Comparison of ENCODE assay signal across 14 mouse cellular contexts in genomic region chr15:50944976-50945375, GRCm38 (mm10).
A peak's percentile ranks its signal among the peaks of the same experiment; 100 is the strongest.
DNase-seq lines count a peak whose midpoint lies in the region.
"Had no signal": no experiment of that assay in that cellular context is flagged by ENCODE, and none has a peak within 500 bp of the region (broad histone marks: within the 10 kb centered on the region; RNA-seq: fewer than 3 reads in every experiment).

No protein-coding gene starts in this region.

- DNase-seq in adrenal gland, adult (ENCODE audit: inconsistent age in 2 of 2, low spot score in 1 of 2) = peak; percentile 37 to 43
- no peak for DNase-seq in adrenal gland, postnatal 4 days (ENCODE audit: low spot score in 2 of 2)
- peak; percentile 38 for DNase-seq in adrenal gland, postnatal 25 days
- no peak for DNase-seq in adrenal gland, postnatal 10 days
- peak; percentile 56 for DNase-seq in NIH3T3 (ENCODE audit: low read depth)
- no peak for DNase-seq in right cerebral cortex, adult 18-20 months
- no peak for DNase-seq in thymus, postnatal 10 days (ENCODE audit: low spot score in 2 of 2)
- DNase-seq: B cell, adult 2 months; cerebellum, adult 18-20 months; cerebellum, adult 9-10 months; cerebellum, postnatal 14 days; gastrocnemius, postnatal 10 days; gastrocnemius, postnatal 36 days; heart, adult 2 months had no signal

Comparison
In these comparisons a context has a peak if more than half of its experiments do, and no peak if none do; other contexts are left out.
1. DNase-seq: peak in adrenal gland, adult (2 of 2), adrenal gland, postnatal 25 days (single experiment) and NIH3T3 (single experiment); none in adrenal gland, postnatal 4 days (0 of 2), adrenal gland, postnatal 10 days (single experiment), right cerebral cortex, adult 18-20 months (single experiment) and thymus, postnatal 10 days (0 of 2).